Mouse (Mus musculus): Measurements from ENCODE around the gene Wbp1l. TPM values are rescaled to one million over a fixed set of nuclear protein-coding genes. Genes with fewer than 3 reads are reported as not detected.

Wbp1l gene
- polyA plus RNA-seq, 2 experiments: 42.6 to 44.0 TPM

DNA sequence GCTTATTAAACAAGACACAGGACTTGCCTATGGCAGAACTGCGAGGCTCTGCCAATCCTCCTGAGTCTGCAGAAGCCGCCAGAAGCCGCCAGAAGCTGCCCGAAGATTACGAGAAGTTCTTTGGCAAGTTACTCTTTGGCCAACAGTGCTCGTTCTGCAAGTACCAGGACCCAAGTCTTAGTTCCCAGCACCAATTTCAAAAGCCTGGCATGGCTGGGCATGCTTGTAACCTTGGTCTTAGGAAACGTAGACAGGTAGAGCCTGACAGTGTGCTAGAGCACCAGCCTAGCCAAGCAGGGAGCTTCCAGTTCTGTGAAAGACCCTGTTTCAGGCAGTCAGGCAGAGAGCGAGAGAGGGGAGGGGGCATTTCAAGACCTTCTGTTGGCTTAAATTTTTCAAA, 97.6 kb downstream of the Wbp1l start:
- no peak for TF ChIP-seq POLR2A (IDR thresholded peaks at IDR 0.05; ENCODE audit: borderline replicate concordance, extremely low read depth, insufficient read depth, insufficient read length)
- no peak for ATAC-seq (ENCODE audit: low FRiP score, low read depth)
- H3K36me3 ChIP-seq (ENCODE audit: control insufficient read depth, insufficient read depth, low read length): peaks cover 3% of the 10 kb centered on the region; the same call in 1 of the 2 replicates
- no peaks in the 10 kb centered on the region for H3K4me1 ChIP-seq (ENCODE audit: control insufficient read depth, insufficient read depth, low read length)
- H3K27ac ChIP-seq (replicated peaks; ENCODE audit: low read depth, low read length): no peak overlapping the region
- DNase-seq (ENCODE audit: low spot score): no peak
- no peaks in the 10 kb centered on the region for H3K27me3 ChIP-seq (ENCODE audit: control insufficient read depth, insufficient read depth, low read length)
- no peaks in the 10 kb centered on the region for H3K9me3 ChIP-seq (ENCODE audit: control insufficient read depth, low read length)
- H3K4me3 ChIP-seq (replicated peaks; ENCODE audit: low read length): no peak overlapping the region
- no peak overlapping the region for H3K4me2 ChIP-seq (replicated peaks; ENCODE audit: low read depth, low read length, severe bottlenecking)
- no peak overlapping the region for H3K9ac ChIP-seq (ENCODE audit: low read depth, low read length, severe bottlenecking)
- WGBS: 90% methylated on average over 8 of the region's 8 CpGs

- ATAC-seq (ENCODE audit: low FRiP score, low read depth) (no peak), DNase-seq (ENCODE audit: low spot score) (no peak)
- no peaks in the 10 kb centered on the region for H3K9me3 ChIP-seq (ENCODE audit: control insufficient read depth, low read length)
- H3K4me3 ChIP-seq (replicated peaks; ENCODE audit: low read length): no peak overlapping the region
- H3K9ac ChIP-seq (ENCODE audit: low read depth, low read length, severe bottlenecking): no peak overlapping the region
- no peak overlapping the region for H3K4me2 ChIP-seq (replicated peaks; ENCODE audit: low read depth, low read length, severe bottlenecking)
- TF ChIP-seq POLR2A (IDR thresholded peaks at IDR 0.05; ENCODE audit: borderline replicate concordance, extremely low read depth, insufficient read depth, insufficient read length): no peak
- H3K36me3 ChIP-seq (ENCODE audit: control insufficient read depth, insufficient read depth, low read length): peaks cover 5% of the 10 kb centered on the region
- no peak overlapping the region for H3K27ac ChIP-seq (replicated peaks; ENCODE audit: low read depth, low read length)
- H3K27me3 ChIP-seq (ENCODE audit: control insufficient read depth, insufficient read depth, low read length): no peaks in the 10 kb centered on the region
- WGBS: 95% methylated on average over 7 of the region's 7 CpGs
- H3K4me1 ChIP-seq (ENCODE audit: control insufficient read depth, insufficient read depth, low read length): no peaks in the 10 kb centered on the region
These were observed 98.1 kb downstream of the Wbp1l start for GRCm38 (mm10) chr19:46696943-46697342.

GRCm38 (mm10) chr19:46697840-46698517, 99.1 kb downstream of the Wbp1l start:
- H3K27me3 ChIP-seq (ENCODE audit: control insufficient read depth, insufficient read depth, low read length): no peaks in the 10 kb centered on the region
- H3K4me2 ChIP-seq (replicated peaks; ENCODE audit: low read depth, low read length, severe bottlenecking): no peak overlapping the region
- H3K27ac ChIP-seq (replicated peaks; ENCODE audit: low read depth, low read length): no peak overlapping the region
- H3K9ac ChIP-seq (ENCODE audit: low read depth, low read length, severe bottlenecking): no peak overlapping the region
- WGBS: 52% methylated on average over 19 of the region's 19 CpGs
- DNase-seq (ENCODE audit: low spot score) (no peak), ATAC-seq (ENCODE audit: low FRiP score, low read depth) (no peak)
- H3K9me3 ChIP-seq (ENCODE audit: control insufficient read depth, low read length): no peaks in the 10 kb centered on the region
- no peaks in the 10 kb centered on the region for H3K4me1 ChIP-seq (ENCODE audit: control insufficient read depth, insufficient read depth, low read length)
- H3K36me3 ChIP-seq (ENCODE audit: control insufficient read depth, insufficient read depth, low read length): peaks cover 7% of the 10 kb centered on the region
- no peak for TF ChIP-seq POLR2A (IDR thresholded peaks at IDR 0.05; ENCODE audit: borderline replicate concordance, extremely low read depth, insufficient read depth, insufficient read length)
- H3K4me3 ChIP-seq (replicated peaks; ENCODE audit: low read length): no peak overlapping the region

- no peak overlapping the region for H3K9ac ChIP-seq (ENCODE audit: low read depth, low read length, severe bottlenecking)
- H3K4me2 ChIP-seq (replicated peaks; ENCODE audit: low read depth, low read length, severe bottlenecking): no peak overlapping the region
- no peaks in the 10 kb centered on the region for H3K4me1 ChIP-seq (ENCODE audit: control insufficient read depth, insufficient read depth, low read length)
- WGBS: 71% methylated on average over 10 of the region's 10 CpGs
- no peak for ATAC-seq (ENCODE audit: low FRiP score, low read depth)
- H3K27me3 ChIP-seq (ENCODE audit: control insufficient read depth, insufficient read depth, low read length): no peaks in the 10 kb centered on the region
- peaks cover 7% of the 10 kb centered on the region for H3K36me3 ChIP-seq (ENCODE audit: control insufficient read depth, insufficient read depth, low read length)
- no peak for DNase-seq (ENCODE audit: low spot score)
- H3K27ac ChIP-seq (replicated peaks; ENCODE audit: low read depth, low read length): no peak overlapping the region
- H3K9me3 ChIP-seq (ENCODE audit: control insufficient read depth, low read length): no peaks in the 10 kb centered on the region
- no peak overlapping the region for H3K4me3 ChIP-seq (replicated peaks; ENCODE audit: low read length)
- no peak for TF ChIP-seq POLR2A (IDR thresholded peaks at IDR 0.05; ENCODE audit: borderline replicate concordance, extremely low read depth, insufficient read depth, insufficient read length)
These were observed 100.2 kb downstream of the Wbp1l start for GRCm38 (mm10) chr19:46699011-46699481.

GRCm38 (mm10) chr19:46701156-46701555, 102.3 kb downstream of the Wbp1l start:
- no peak for TF ChIP-seq POLR2A (IDR thresholded peaks at IDR 0.05; ENCODE audit: borderline replicate concordance, extremely low read depth, insufficient read depth, insufficient read length)
- no peak overlapping the region for H3K27ac ChIP-seq (replicated peaks; ENCODE audit: low read depth, low read length)
- H3K4me2 ChIP-seq (replicated peaks; ENCODE audit: low read depth, low read length, severe bottlenecking): no peak overlapping the region
- H3K36me3 ChIP-seq (ENCODE audit: control insufficient read depth, insufficient read depth, low read length): peaks cover 7% of the 10 kb centered on the region
- no peaks in the 10 kb centered on the region for H3K27me3 ChIP-seq (ENCODE audit: control insufficient read depth, insufficient read depth, low read length)
- 86% methylated on average over 9 of the region's 9 CpGs for WGBS
- DNase-seq (ENCODE audit: low spot score): no peak
- H3K4me1 ChIP-seq (ENCODE audit: control insufficient read depth, insufficient read depth, low read length): no peaks in the 10 kb centered on the region
- H3K9ac ChIP-seq (ENCODE audit: low read depth, low read length, severe bottlenecking): no peak overlapping the region
- no peaks in the 10 kb centered on the region for H3K9me3 ChIP-seq (ENCODE audit: control insufficient read depth, low read length)
- no peak for ATAC-seq (ENCODE audit: low FRiP score, low read depth)
- no peak overlapping the region for H3K4me3 ChIP-seq (replicated peaks; ENCODE audit: low read length)

All from limb, embryonic 14.5 days (tissue).